Comparison of ENCODE assay signal across 9 mouse cellular contexts in genomic region chr4:96273907-96274306, GRCm38 (mm10). TPM values are rescaled to one million over a fixed set of nuclear protein-coding genes. Genes with fewer than 3 reads are reported as not detected.
DNase-seq lines count a peak whose midpoint lies in the region; ATAC-seq and TF ChIP-seq lines count a peak whose summit lies in the region.
"Had no signal": no experiment of that assay in that cellular context is flagged by ENCODE, and none has a peak within 500 bp of the region (broad histone marks: within the 10 kb centered on the region; RNA-seq: fewer than 3 reads in every experiment).

No protein-coding gene starts in this region.

- no peak overlapping the region for H3K27ac ChIP-seq in liver, embryonic 11.5 days (ENCODE audit: low read depth, low read length)
- no peak overlapping the region for H3K27ac ChIP-seq in liver, postnatal 0 days (ENCODE audit: low read depth)

- no peak for TF ChIP-seq EP300 in liver, postnatal 0 days (IDR thresholded peaks at IDR 0.05; ENCODE audit: low read depth)

- H3K4me1 ChIP-seq in liver, embryonic 11.5 days (replicated peaks; ENCODE audit: control insufficient read depth, insufficient read depth, low read length) = no peaks in the 10 kb centered on the region
- no peaks in the 10 kb centered on the region for H3K4me1 ChIP-seq in liver, postnatal 0 days (ENCODE audit: insufficient read depth)

- ATAC-seq in liver, embryonic 11.5 days (replicated peaks; ENCODE audit: low FRiP score) = no peak; the same call in 1 of the 2 replicates
- no peak for ATAC-seq in liver, postnatal 0 days
- no peak for ATAC-seq in erythroblast, adult 5-6 weeks (replicated peaks; ENCODE audit: low FRiP score, poor library complexity, severe bottlenecking)

- no peak overlapping the region for H3K4me3 ChIP-seq in liver, embryonic 11.5 days (ENCODE audit: low read depth, low read length)
- H3K4me3 ChIP-seq in liver, postnatal 0 days (ENCODE audit: low read depth, low read length) = no peak overlapping the region

- H3K27me3 ChIP-seq in liver, embryonic 11.5 days (replicated peaks; ENCODE audit: control insufficient read depth, insufficient read depth, low read length) = no peaks in the 10 kb centered on the region
- H3K27me3 ChIP-seq in liver, postnatal 0 days (ENCODE audit: insufficient read depth, low read length) = no peaks in the 10 kb centered on the region

- no peaks in the 10 kb centered on the region for H3K36me3 ChIP-seq in liver, embryonic 11.5 days (ENCODE audit: control insufficient read depth, insufficient read depth, low read length)
- H3K36me3 ChIP-seq in liver, postnatal 0 days (replicated peaks; ENCODE audit: insufficient read depth, low read length) = no peaks in the 10 kb centered on the region

- intact Hi-C loops in gastrocnemius, postnatal 14 days (cut with DNase I; ENCODE audit: low total_unique reads) = loop anchor here (10.0 kb wide), 1 partner anchor 411 kb away; no protein-coding TSS in a partner anchor

- no peaks in the 10 kb centered on the region for H3K9me3 ChIP-seq in liver, embryonic 11.5 days (ENCODE audit: control insufficient read depth, low read length)
- H3K9me3 ChIP-seq in liver, postnatal 0 days (ENCODE audit: low read length) = no peaks in the 10 kb centered on the region

- TF ChIP-seq CTCF in liver, postnatal 0 days (IDR thresholded peaks at IDR 0.05; ENCODE audit: low read depth) = peak; percentile 57

- H3K9ac ChIP-seq in liver, embryonic 11.5 days (ENCODE audit: low read depth, low read length) = no peak overlapping the region
- no peak overlapping the region for H3K9ac ChIP-seq in liver, postnatal 0 days (replicated peaks)

- no peak overlapping the region for H3K4me2 ChIP-seq in liver, embryonic 11.5 days
- no peak overlapping the region for H3K4me2 ChIP-seq in liver, postnatal 0 days (ENCODE audit: low read depth, low read length)

- DNase-seq in liver = peak; percentile 6
- no peak for DNase-seq in liver, embryonic 11.5 days (ENCODE audit: low spot score)
- peak; percentile 62 to 75 for DNase-seq in cerebellum, postnatal 14 days
- DNase-seq in gastrocnemius, postnatal 14 days = peak; percentile 13
- DNase-seq in kidney, postnatal 10 days = peak; percentile 81
- peak; percentile 33 for DNase-seq in liver, postnatal 0 days
- DNase-seq in right cerebral cortex, postnatal 10 days (ENCODE audit: low spot score in 2 of 2) = peak; percentile 57 to 82

RNA-seq across cellular contexts. Expression of gene Cyp2j7, which starts 37.4 kb away (rescaled TPM):
- not detected in 2 replicates for polyA plus RNA-seq in liver, embryonic 11.5 days (2014; fragmentation: Nextera tagmentation; extraction: Ambion mirVana)
- total RNA-seq in gastrocnemius, postnatal 14 days (2021) = not detected
- polyA plus RNA-seq in liver, postnatal 0 days (2015; fragmentation: Nextera tagmentation; extraction: Ambion mirVana) = not detected in 2 replicates
- not detected in 2 replicates for total RNA-seq in erythroblast, adult 5-6 weeks (2015; ENCODE audit: low replicate concordance)
- not detected in 2 replicates for total RNA-seq in erythroblast, adult 5-6 weeks (2017; ENCODE audit: low replicate concordance)
- polyA plus RNA-seq: large intestine, adult 2 months had no signal
